Mouse (Mus musculus) embryonic facial prominence, embryonic 14.5 days (tissue): ENCODE measurements around the gene Gtf2h5. TPM values are rescaled to one million over a fixed set of nuclear protein-coding genes. Genes with fewer than 3 reads are reported as not detected.

Experiments
- ATAC-seq: fragments of 200-750 bp; cut with Nextera tagmentation; 2 replicates; pipeline ENCODE4 v1.8.0; 2017; ENCODE audit warnings: low read depth, moderate number of reproducible peaks, moderate TSS enrichment
- DNase-seq: peaks from one replicate; pipeline ENCODE4 v3.0.0-alpha.2; 2015; ENCODE audit warnings: low spot score
- H3K27ac ChIP-seq: fragments of 300-500 bp; sonication (generic); replicated peaks from 2 replicates; pipeline ENCODE4 v1.5.1; 2014; ENCODE audit warnings: low read depth, mild to moderate bottlenecking, low read length, moderate library complexity
- H3K27me3 ChIP-seq: fragments of 300-500 bp; sonication (generic); replicated peaks from 2 replicates; pipeline ENCODE4 v1.6.1; 2014; ENCODE audit warnings: low read length; ENCODE audit not compliant: control insufficient read depth, insufficient read depth
- H3K36me3 ChIP-seq: fragments of 300-500 bp; sonication (generic); 2 replicates; pipeline ENCODE4 v1.6.1; 2014; ENCODE audit warnings: low read length, mixed read lengths; ENCODE audit not compliant: control insufficient read depth, insufficient read depth
- H3K4me1 ChIP-seq: fragments of 300-500 bp; sonication (generic); 2 replicates; pipeline ENCODE4 v1.6.1; 2014; ENCODE audit warnings: antibody characterized with exemption, low read length; ENCODE audit not compliant: control insufficient read depth, insufficient read depth
- H3K4me2 ChIP-seq: fragments of 300-500 bp; sonication (generic); 2 replicates; pipeline ENCODE4 v1.6.1; 2014; ENCODE audit warnings: low read depth, mild to moderate bottlenecking, low read length, moderate library complexity, mixed read lengths
- H3K4me3 ChIP-seq: fragments of 300-500 bp; sonication (generic); 2 replicates; pipeline ENCODE4 v1.5.1; 2014; ENCODE audit warnings: low read depth, mild to moderate bottlenecking, low read length
- H3K9ac ChIP-seq: fragments of 300-500 bp; sonication (generic); 2 replicates; pipeline ENCODE4 v1.6.1; 2014; ENCODE audit warnings: low read depth, mild to moderate bottlenecking, low read length, moderate library complexity, mixed read lengths
- H3K9me3 ChIP-seq: fragments of 300-500 bp; sonication (generic); 2 replicates; pipeline ENCODE4 v1.6.1; 2016; ENCODE audit warnings: low read length; ENCODE audit not compliant: control insufficient read depth
- WGBS: fragments of 180-500 bp; shearing (Covaris S2); extraction: QIAGEN DNeasy Blood & Tissue Kit; methylation state at CpG from one replicate; pipeline ENCODE4 v1.1.7; 2014; 5-methylcytosine and 5-hydroxymethylcytosine counted together
- polyA plus RNA-seq: library from polyadenylated mRNA; unstranded; fragments of >200 nt; fragmentation: Nextera tagmentation; extraction: Ambion mirVana; gene quantifications from 2 replicates; pipeline ENCODE4 v1.2.1, GENCODE M21; 2014

The Gtf2h5 gene
- 171 and 172 TPM in 2 replicates for polyA plus RNA-seq

- WGBS, result under 1% methylated on average over 61 of the region's 70 CpGs
- no peaks in the 10 kb centered on the region for H3K27me3 ChIP-seq
Measured at GRCm38 (mm10) chr17:6079287-6080122, at the start of gene Gtf2h5, which contains the start of gene Serac1. TSS of gene Gtf2h5 (plus strand) at chr17:6079786. TSS of gene Serac1 (minus strand) at chr17:6079741.

GRCm38 (mm10) chr17:6035661-6036060, 43.9 kb upstream of the Gtf2h5 start:
- DNase-seq, result no peak
- no peaks in the 10 kb centered on the region; the same call in 1 of the 2 replicates for H3K36me3 ChIP-seq
- ATAC-seq, result no peak
- 46% methylated on average over 8 of the region's 8 CpGs for WGBS
- no peaks in the 10 kb centered on the region for H3K9me3 ChIP-seq
- no peak overlapping the region for H3K4me2 ChIP-seq
- no peaks in the 10 kb centered on the region for H3K4me1 ChIP-seq
- no peak overlapping the region for H3K9ac ChIP-seq
- H3K27me3 ChIP-seq, result no peaks in the 10 kb centered on the region
- no peak overlapping the region for H3K27ac ChIP-seq
- H3K4me3 ChIP-seq, result no peak overlapping the region

More at GRCm38 (mm10) chr17:6079287-6080122, at the start of gene Gtf2h5, which contains the start of gene Serac1:
- H3K9me3 ChIP-seq, result no peaks in the 10 kb centered on the region
- ATAC-seq (peak; percentile 99), DNase-seq (peak; percentile 97)
- H3K4me1 ChIP-seq, result peaks cover 9% of the 10 kb centered on the region
- peak within 1 kb of the TSS; percentile 82 for H3K4me3 ChIP-seq
- H3K36me3 ChIP-seq, result peaks cover 15% of the 10 kb centered on the region
- H3K27ac ChIP-seq, result peak within 1 kb of the TSS; percentile 89
- H3K4me2 ChIP-seq, result peak within 1 kb of the TSS; percentile 87
- peak within 1 kb of the TSS; percentile 88 for H3K9ac ChIP-seq

- no peak overlapping the region for H3K4me2 ChIP-seq
- H3K4me1 ChIP-seq, result no peaks in the 10 kb centered on the region
- no peaks in the 10 kb centered on the region; the same call in 1 of the 2 replicates for H3K36me3 ChIP-seq
- no peaks in the 10 kb centered on the region for H3K9me3 ChIP-seq
- no peak for DNase-seq
- H3K27me3 ChIP-seq, result no peaks in the 10 kb centered on the region
- H3K4me3 ChIP-seq, result no peak overlapping the region
- no peak overlapping the region for H3K27ac ChIP-seq
- no peak for ATAC-seq
- WGBS, result 80% methylated on average over 8 of the region's 8 CpGs
- no peak overlapping the region for H3K9ac ChIP-seq
Measured at GRCm38 (mm10) chr17:6036458-6036857, 43.1 kb upstream of the Gtf2h5 start.

- Histone ChIP-seq H3K9me3 (no peaks in the 10 kb centered on the region), H3K4me2 (no peak overlapping the region), H3K4me3 (no peak overlapping the region), H3K4me1 (no peaks in the 10 kb centered on the region), H3K9ac (no peak overlapping the region), H3K27ac (no peak overlapping the region), H3K27me3 (no peaks in the 10 kb centered on the region), H3K36me3 (no peaks in the 10 kb centered on the region; the same call in 1 of the 2 replicates)
- no peak for DNase-seq
- WGBS, result 88% methylated on average over 11 of the region's 11 CpGs
- ATAC-seq, result no peak
Measured at GRCm38 (mm10) chr17:6036872-6037271, 42.7 kb upstream of the Gtf2h5 start.

- 88% methylated on average over 10 of the region's 10 CpGs for WGBS
- no peak overlapping the region for H3K27ac ChIP-seq
- peaks cover 2% of the 10 kb centered on the region; the same call in 1 of the 2 replicates for H3K36me3 ChIP-seq
- H3K4me3 ChIP-seq, result no peak overlapping the region
- H3K4me1 ChIP-seq, result no peaks in the 10 kb centered on the region
- DNase-seq (no peak), ATAC-seq (no peak)
- H3K9me3 ChIP-seq, result no peaks in the 10 kb centered on the region
- no peak overlapping the region for H3K4me2 ChIP-seq
- H3K9ac ChIP-seq, result no peak overlapping the region
- H3K27me3 ChIP-seq, result no peaks in the 10 kb centered on the region
Measured at GRCm38 (mm10) chr17:6037507-6037906, 42.1 kb upstream of the Gtf2h5 start.

GRCm38 (mm10) chr17:6052801-6053200, 26.8 kb upstream of the Gtf2h5 start:
- Histone ChIP-seq H3K9ac (no peak overlapping the region), H3K4me2 (no peak overlapping the region), H3K4me3 (no peak overlapping the region), H3K4me1 (no peaks in the 10 kb centered on the region), H3K9me3 (no peaks in the 10 kb centered on the region), H3K27me3 (no peaks in the 10 kb centered on the region), H3K36me3 (peaks cover 35% of the 10 kb centered on the region), H3K27ac (no peak overlapping the region)
- WGBS, result 68% methylated on average over 4 of the region's 4 CpGs
- DNase-seq (no peak), ATAC-seq (no peak)

- peak; percentile 69 for DNase-seq
- no peaks in the 10 kb centered on the region for H3K27me3 ChIP-seq
- no peak overlapping the region for H3K4me2 ChIP-seq
- no peaks in the 10 kb centered on the region for H3K9me3 ChIP-seq
- H3K36me3 ChIP-seq, result peaks cover 24% of the 10 kb centered on the region
- no peak for ATAC-seq
- no peak overlapping the region for H3K9ac ChIP-seq
- H3K4me1 ChIP-seq, result no peaks in the 10 kb centered on the region
- H3K4me3 ChIP-seq, result no peak overlapping the region
- H3K27ac ChIP-seq, result no peak overlapping the region
- WGBS, result 27% methylated on average over 5 of the region's 5 CpGs
Measured at GRCm38 (mm10) chr17:6054934-6055355, 24.6 kb upstream of the Gtf2h5 start.

GRCm38 (mm10) chr17:6062793-6063192, 16.8 kb upstream of the Gtf2h5 start:
- ATAC-seq, result no peak
- no peaks in the 10 kb centered on the region for H3K4me1 ChIP-seq
- no peak for DNase-seq
- H3K4me2 ChIP-seq, result no peak overlapping the region
- no peaks in the 10 kb centered on the region for H3K27me3 ChIP-seq
- 72% methylated on average over 8 of the region's 8 CpGs for WGBS
- no peak overlapping the region for H3K9ac ChIP-seq
- H3K9me3 ChIP-seq, result no peaks in the 10 kb centered on the region
- peaks cover 45% of the 10 kb centered on the region for H3K36me3 ChIP-seq
- H3K4me3 ChIP-seq, result no peak overlapping the region
- H3K27ac ChIP-seq, result no peak overlapping the region
